In genomic region chr2:25171769-25172153, GRCm38 (mm10) we compare ENCODE assay signal across 25 mouse cellular contexts. TPM values are rescaled to one million over a fixed set of nuclear protein-coding genes. Genes with fewer than 3 reads are reported as not detected.
DNase-seq lines count a peak whose midpoint lies in the region; ATAC-seq and TF ChIP-seq lines count a peak whose summit lies in the region.
"Had no signal": no experiment of that assay in that cellular context is flagged by ENCODE, and none has a peak within 500 bp of the region (broad histone marks: within the 10 kb centered on the region; RNA-seq: fewer than 3 reads in every experiment).

No protein-coding gene starts in this region.

- H3K4me1 ChIP-seq in midbrain, embryonic 11.5 days (ENCODE audit: control insufficient read depth, insufficient read depth, low read length) = peaks cover 49% of the 10 kb centered on the region
- H3K4me1 ChIP-seq in midbrain, embryonic 13.5 days (replicated peaks) = peaks cover 62% of the 10 kb centered on the region
- H3K4me1 ChIP-seq in stomach, postnatal 0 days (replicated peaks; ENCODE audit: control insufficient read depth, insufficient read depth) = peaks cover 6% of the 10 kb centered on the region

- no peaks in the 10 kb centered on the region for H3K36me3 ChIP-seq in midbrain, embryonic 11.5 days (ENCODE audit: control insufficient read depth, insufficient read depth, low read length)
- no peaks in the 10 kb centered on the region for H3K36me3 ChIP-seq in midbrain, embryonic 13.5 days
- no peaks in the 10 kb centered on the region for H3K36me3 ChIP-seq in stomach, postnatal 0 days (ENCODE audit: control insufficient read depth, insufficient read depth, low read length)
- H3K36me3 ChIP-seq: lung, embryonic 15.5 days had no signal

- no peak for DNase-seq in gastrocnemius, adult 2 months
- no peak for DNase-seq in gastrocnemius, postnatal 4 days (ENCODE audit: low spot score in 2 of 2)
- DNase-seq in midbrain, embryonic 11.5 days (ENCODE audit: low spot score, missing footprints) = peak; percentile 76
- DNase-seq in layer of hippocampus, adult 9-11 months = peak; percentile 81
- no peak for DNase-seq in stomach, postnatal 0 days (ENCODE audit: low spot score)
- DNase-seq in Muller cell, postnatal 12 days (ENCODE audit: inconsistent ontology term) = no peak
- DNase-seq: adrenal gland, adult 8-10 months; cerebellum, adult 11-12 months; gastrocnemius, postnatal 14 days; kidney, adult 9 months; kidney, postnatal 36 days; right cerebral cortex, postnatal 4 days had no signal

- TF ChIP-seq EP300 in stomach, postnatal 0 days (optimal IDR thresholded peaks at IDR 0.05) = no peak

- WGBS in midbrain, embryonic 11.5 days = 71% methylated on average over 1 of the region's 1 CpGs
- WGBS in midbrain, embryonic 13.5 days = 50% methylated on average over 1 of the region's 1 CpGs
- WGBS in stomach, postnatal 0 days = 58% methylated on average over 1 of the region's 1 CpGs

- TF ChIP-seq CTCF in gastrocnemius, adult 2 months (IDR thresholded peaks at IDR 0.05) = no peak
- no peak for TF ChIP-seq CTCF in stomach, postnatal 0 days (IDR thresholded peaks at IDR 0.05; ENCODE audit: low read depth)

- H3K4me3 ChIP-seq in gastrocnemius, adult 2 months = no peak overlapping the region
- no peak overlapping the region for H3K4me3 ChIP-seq in midbrain, embryonic 11.5 days (ENCODE audit: low read depth, low read length)
- H3K4me3 ChIP-seq in midbrain, embryonic 13.5 days (replicated peaks) = no peak overlapping the region
- no peak overlapping the region for H3K4me3 ChIP-seq in stomach, postnatal 0 days (ENCODE audit: low read depth, low read length)
- H3K4me3 ChIP-seq: lung, embryonic 15.5 days; myocyte had no signal

- no peaks in the 10 kb centered on the region for H3K9me3 ChIP-seq in midbrain, embryonic 11.5 days (ENCODE audit: control insufficient read depth, low read length)
- H3K9me3 ChIP-seq in midbrain, embryonic 13.5 days = no peaks in the 10 kb centered on the region
- no peaks in the 10 kb centered on the region for H3K9me3 ChIP-seq in stomach, postnatal 0 days (ENCODE audit: control insufficient read depth, low read length)
- H3K9me3 ChIP-seq: lung, embryonic 15.5 days had no signal

- H3K27me3 ChIP-seq in midbrain, embryonic 11.5 days (ENCODE audit: control insufficient read depth, insufficient read depth, low read length) = no peaks in the 10 kb centered on the region
- 0 out of 2 replicates have a peak, but pooled peaks cover 4% of the 10 kb centered on the region for H3K27me3 ChIP-seq in midbrain, embryonic 13.5 days
- no peaks in the 10 kb centered on the region for H3K27me3 ChIP-seq in stomach, postnatal 0 days (ENCODE audit: control insufficient read depth, insufficient read depth, low read length)

- H3K27ac ChIP-seq in gastrocnemius, adult 2 months = peak overlapping the region; percentile 51; the same call in 1 of the 2 replicates
- H3K27ac ChIP-seq in midbrain, embryonic 11.5 days (ENCODE audit: low read depth, low read length) = no peak overlapping the region
- no peak overlapping the region for H3K27ac ChIP-seq in midbrain, embryonic 13.5 days
- H3K27ac ChIP-seq in stomach, postnatal 0 days (replicated peaks) = peak overlapping the region; percentile 73
- H3K27ac ChIP-seq: liver, embryonic 14.5 days; lung, embryonic 15.5 days had no signal

- no peak overlapping the region for H3K4me2 ChIP-seq in midbrain, embryonic 11.5 days
- H3K4me2 ChIP-seq in midbrain, embryonic 13.5 days (replicated peaks) = no peak overlapping the region
- H3K4me2 ChIP-seq in stomach, postnatal 0 days (replicated peaks; ENCODE audit: low read depth) = no peak overlapping the region
- H3K4me2 ChIP-seq: lung, embryonic 15.5 days had no signal

- ATAC-seq in midbrain, embryonic 11.5 days (ENCODE audit: low FRiP score) = no peak
- ATAC-seq in midbrain, embryonic 13.5 days = no peak
- no peak for ATAC-seq in stomach, postnatal 0 days (ENCODE audit: low FRiP score, low TSS enrichment)
- ATAC-seq: inflammation-experienced regulatory T-cells, adult 6 months had no signal

- intact Hi-C loops in gastrocnemius, adult 2 months (cut with DNase I) = no loop called here

- no peak overlapping the region for H3K9ac ChIP-seq in midbrain, embryonic 11.5 days (ENCODE audit: low read length)
- no peak overlapping the region for H3K9ac ChIP-seq in midbrain, embryonic 13.5 days (replicated peaks)
- no peak overlapping the region for H3K9ac ChIP-seq in stomach, postnatal 0 days (ENCODE audit: low read length)
- H3K9ac ChIP-seq: liver, embryonic 14.5 days; lung, embryonic 15.5 days had no signal

RNA-seq across cellular contexts. Expression of gene Nrarp, which starts 8.8 kb away (rescaled TPM):
- total RNA-seq in gastrocnemius, adult 2 months (2021) = 1 to 10 TPM; 4.0 to 5.2 TPM
- 10 to 100 TPM; 20.8 to 22.5 TPM for total RNA-seq in gastrocnemius, postnatal 4 days (2021)
- polyA plus RNA-seq in midbrain, embryonic 11.5 days (2014; fragmentation: Nextera tagmentation; extraction: Ambion mirVana) = 60.3 and 63.9 TPM in 2 replicates
- 26.8 and 33.9 TPM in 2 replicates for polyA plus RNA-seq in midbrain, embryonic 13.5 days (2015; fragmentation: Nextera tagmentation; extraction: Ambion mirVana)
- 25.3 and 25.6 TPM in 2 replicates for polyA plus RNA-seq in stomach, postnatal 0 days (2015; fragmentation: Nextera tagmentation; extraction: Ambion mirVana)

RNA-seq across cellular contexts. Expression of gene Tor4a, which starts 24.9 kb away (rescaled TPM):
- total RNA-seq in gastrocnemius, adult 2 months (2021) = 1 to 10 TPM in 1 of 2 experiments, under 1 TPM in 1; 0.59 to 1.0 TPM
- 1 to 10 TPM; 2.7 to 2.9 TPM for total RNA-seq in gastrocnemius, postnatal 4 days (2021)
- polyA plus RNA-seq in midbrain, embryonic 11.5 days (2014; fragmentation: Nextera tagmentation; extraction: Ambion mirVana) = 1.4 and 1.5 TPM in 2 replicates
- 1.1 and 1.2 TPM in 2 replicates for polyA plus RNA-seq in midbrain, embryonic 13.5 days (2015; fragmentation: Nextera tagmentation; extraction: Ambion mirVana)
- polyA plus RNA-seq in stomach, postnatal 0 days (2015; fragmentation: Nextera tagmentation; extraction: Ambion mirVana) = 13.1 and 13.7 TPM in 2 replicates

RNA-seq across cellular contexts. Expression of gene Nelfb, which starts 39.5 kb away (rescaled TPM):
- 10 to 100 TPM; 22.3 to 23.1 TPM for total RNA-seq in gastrocnemius, adult 2 months (2021)
- 10 to 100 TPM; 43.4 to 47.7 TPM for total RNA-seq in gastrocnemius, postnatal 4 days (2021)
- 96.4 and 102 TPM in 2 replicates for polyA plus RNA-seq in midbrain, embryonic 11.5 days (2014; fragmentation: Nextera tagmentation; extraction: Ambion mirVana)
- 113 and 117 TPM in 2 replicates for polyA plus RNA-seq in midbrain, embryonic 13.5 days (2015; fragmentation: Nextera tagmentation; extraction: Ambion mirVana)
- polyA plus RNA-seq in stomach, postnatal 0 days (2015; fragmentation: Nextera tagmentation; extraction: Ambion mirVana) = 58.6 and 59.1 TPM in 2 replicates

RNA-seq across cellular contexts. Expression of gene Stpg3, which starts 42.7 kb away (rescaled TPM):
- total RNA-seq in gastrocnemius, adult 2 months (2021) = not detected
- not detected for total RNA-seq in gastrocnemius, postnatal 4 days (2021)
- polyA plus RNA-seq in midbrain, embryonic 11.5 days (2014; fragmentation: Nextera tagmentation; extraction: Ambion mirVana) = not detected in 2 replicates
- polyA plus RNA-seq in midbrain, embryonic 13.5 days (2015; fragmentation: Nextera tagmentation; extraction: Ambion mirVana) = not detected in 2 replicates
- not detected in 2 replicates for polyA plus RNA-seq in stomach, postnatal 0 days (2015; fragmentation: Nextera tagmentation; extraction: Ambion mirVana)
- total RNA-seq: adrenal gland, adult 8-10 months; common myeloid progenitor, adult 5-6 weeks; gastrocnemius, postnatal 14 days; hematopoietic stem cell, adult 5-6 weeks; layer of hippocampus, postnatal 36 days; neutrophil, adult 5-6 weeks had no signal
- polyA plus RNA-seq: embryonic facial prominence, embryonic 11.5 days; heart, embryonic 16.5 days; inflammation-experienced regulatory T-cells, adult 6 months; limb, embryonic 14.5 days; liver, embryonic 14.5 days; lung, embryonic 15.5 days; myocyte had no signal

RNA-seq across cellular contexts. Expression of gene Fam166a, which starts 46.8 kb away (rescaled TPM):
- not detected for total RNA-seq in gastrocnemius, adult 2 months (2021)
- under 1 TPM in 1 of 2 experiments, not detected in 1; 0.25 TPM for total RNA-seq in gastrocnemius, postnatal 4 days (2021)
- 0.94 TPM in 1 of 2 replicates, not detected in the other for polyA plus RNA-seq in midbrain, embryonic 11.5 days (2014; fragmentation: Nextera tagmentation; extraction: Ambion mirVana)
- polyA plus RNA-seq in midbrain, embryonic 13.5 days (2015; fragmentation: Nextera tagmentation; extraction: Ambion mirVana) = 0.89 TPM in 1 of 2 replicates, not detected in the other
- 0.92 TPM in 1 of 2 replicates, not detected in the other for polyA plus RNA-seq in stomach, postnatal 0 days (2015; fragmentation: Nextera tagmentation; extraction: Ambion mirVana)
- total RNA-seq: common myeloid progenitor, adult 5-6 weeks; gastrocnemius, postnatal 14 days; hematopoietic stem cell, adult 5-6 weeks; layer of hippocampus, postnatal 36 days; left cerebral cortex, postnatal 14 days; neutrophil, adult 5-6 weeks had no signal
- polyA plus RNA-seq: embryonic facial prominence, embryonic 11.5 days; heart, embryonic 16.5 days; inflammation-experienced regulatory T-cells, adult 6 months had no signal

Comparison
In these comparisons a context has a peak if more than half of its experiments do, and no peak if none do; other contexts are left out.
1. DNase-seq: peak in midbrain, embryonic 11.5 days (single experiment) and layer of hippocampus, adult 9-11 months (single experiment); none in gastrocnemius, adult 2 months (single experiment), gastrocnemius, postnatal 4 days (0 of 2), stomach, postnatal 0 days (single experiment) and Muller cell, postnatal 12 days (single experiment).
2. H3K27ac ChIP-seq: peak in gastrocnemius, adult 2 months (single experiment) and stomach, postnatal 0 days (single experiment); none in midbrain, embryonic 11.5 days (single experiment) and midbrain, embryonic 13.5 days (single experiment).